Mouse (Mus musculus) liver, postnatal 0 days (tissue): ENCODE measurements at regions not wholly inside any gene's neighbourhood (a gene's known extent, or its start where the extent isn't known, plus 50 kb on each side); places are given as distances from the start of the nearest gene placed in this dataset.

ENCODE experiments used
- ATAC-seq: fragments of 200-750 bp; cut with Nextera tagmentation; 2 replicates; pipeline ENCODE4 v1.8.0; 2017; ENCODE audit warnings: mild to moderate bottlenecking, moderate library complexity
- DNase-seq: peaks from one replicate; pipeline ENCODE4 v3.0.0-alpha.2; 2016
- H3K27ac ChIP-seq: fragments of 300-500 bp; sonication (generic); 2 replicates; pipeline ENCODE4 v1.5.1; 2014; ENCODE audit warnings: antibody characterized with exemption, moderate library complexity, mild to moderate bottlenecking, low read depth
- H3K27me3 ChIP-seq: fragments of 300-500 bp; sonication (generic); 2 replicates; pipeline ENCODE4 v1.6.1; 2014; ENCODE audit warnings: low read length, control low read depth, mixed read lengths; ENCODE audit not compliant: insufficient read depth
- H3K36me3 ChIP-seq: fragments of 300-500 bp; sonication (generic); replicated peaks from 2 replicates; pipeline ENCODE4 v1.6.1; 2014; ENCODE audit warnings: mild to moderate bottlenecking, control low read depth, low read length, moderate library complexity, mixed read lengths; ENCODE audit not compliant: insufficient read depth
- H3K4me1 ChIP-seq: fragments of 300-500 bp; sonication (generic); 2 replicates; pipeline ENCODE4 v1.6.1; 2014; ENCODE audit warnings: antibody characterized with exemption, mild to moderate bottlenecking, control low read depth; ENCODE audit not compliant: insufficient read depth
- H3K4me2 ChIP-seq: fragments of 300-500 bp; sonication (generic); 2 replicates; pipeline ENCODE4 v1.6.1; 2014; ENCODE audit warnings: low read depth, mild to moderate bottlenecking, low read length, moderate library complexity, mixed read lengths
- H3K4me3 ChIP-seq: fragments of 300-500 bp; sonication (generic); 2 replicates; pipeline ENCODE4 v1.5.1; 2014; ENCODE audit warnings: low read depth, low read length
- H3K9ac ChIP-seq: fragments of 300-500 bp; sonication (generic); replicated peaks from 2 replicates; pipeline ENCODE4 v1.6.1; 2014; ENCODE audit warnings: mild to moderate bottlenecking, moderate library complexity
- H3K9me3 ChIP-seq: fragments of 300-500 bp; sonication (generic); 2 replicates; pipeline ENCODE4 v1.6.1; 2016; ENCODE audit warnings: mild to moderate bottlenecking, control low read depth, low read length, mixed read lengths
- CTCF ChIP-seq: sonication (generic); IDR thresholded peaks from 2 replicates; pipeline ENCODE4 v1.5.1; 2016; ENCODE audit warnings: antibody characterized with exemption, low read depth
- EP300 ChIP-seq: IDR thresholded peaks from 2 replicates; pipeline ENCODE4 v1.6.1; 2016; ENCODE audit warnings: antibody characterized with exemption, low read depth, mild to moderate bottlenecking
- WGBS: fragments of 180-500 bp; shearing (Covaris S2); extraction: QIAGEN DNeasy Blood & Tissue Kit; methylation state at CpG from one replicate; pipeline ENCODE4 v1.1.7; 2014; ENCODE audit not compliant: insufficient replicate concordance; 5-methylcytosine and 5-hydroxymethylcytosine counted together

GRCm38 (mm10) chr17:49250726-49251537 is 177.2 kb upstream of the Mocs1 start:
- DNase-seq (no peak), ATAC-seq (no peak)
- TF ChIP-seq EP300, result no peak
- peak; percentile 22; the same call in 1 of the 2 replicates for TF ChIP-seq CTCF
- no peak overlapping the region for H3K4me3 ChIP-seq
- H3K9me3 ChIP-seq, result no peaks in the 10 kb centered on the region
- H3K36me3 ChIP-seq, result no peaks in the 10 kb centered on the region
- H3K4me2 ChIP-seq, result no peak overlapping the region
- WGBS, result 63% methylated on average over 8 of the region's 8 CpGs
- no peaks in the 10 kb centered on the region for H3K27me3 ChIP-seq
- H3K27ac ChIP-seq, result no peak overlapping the region
- no peak overlapping the region for H3K9ac ChIP-seq
- no peaks in the 10 kb centered on the region for H3K4me1 ChIP-seq

DNA sequence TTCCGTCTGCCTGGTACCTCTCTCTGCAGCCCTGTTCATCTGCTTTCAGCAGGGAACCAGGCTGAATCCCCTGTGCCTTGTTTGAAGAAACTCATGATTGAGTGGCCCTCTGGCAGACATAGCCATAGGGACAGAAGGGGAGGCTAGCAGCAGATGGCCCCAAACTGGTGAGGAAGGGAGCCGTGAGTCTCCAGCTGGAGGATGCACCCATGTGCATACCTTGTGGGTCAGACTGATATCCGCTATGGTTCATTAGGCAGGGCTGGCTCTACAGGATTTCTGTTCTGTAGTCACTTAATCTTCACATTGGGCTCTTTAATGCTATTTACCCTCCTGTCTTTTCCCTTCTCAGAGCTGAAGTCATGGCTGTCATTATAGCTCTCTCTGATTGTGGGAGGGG is 175.9 kb upstream of the Mocs1 start:
- no peak for TF ChIP-seq CTCF
- TF ChIP-seq EP300, result no peak
- no peaks in the 10 kb centered on the region for H3K36me3 ChIP-seq
- H3K9me3 ChIP-seq, result no peaks in the 10 kb centered on the region
- ATAC-seq (no peak), DNase-seq (no peak)
- H3K4me3 ChIP-seq, result no peak overlapping the region
- H3K9ac ChIP-seq, result no peak overlapping the region
- H3K27me3 ChIP-seq, result no peaks in the 10 kb centered on the region
- H3K27ac ChIP-seq, result no peak overlapping the region
- H3K4me2 ChIP-seq, result no peak overlapping the region
- WGBS, result 84% methylated on average over 3 of the region's 3 CpGs
- H3K4me1 ChIP-seq, result no peaks in the 10 kb centered on the region

DNA sequence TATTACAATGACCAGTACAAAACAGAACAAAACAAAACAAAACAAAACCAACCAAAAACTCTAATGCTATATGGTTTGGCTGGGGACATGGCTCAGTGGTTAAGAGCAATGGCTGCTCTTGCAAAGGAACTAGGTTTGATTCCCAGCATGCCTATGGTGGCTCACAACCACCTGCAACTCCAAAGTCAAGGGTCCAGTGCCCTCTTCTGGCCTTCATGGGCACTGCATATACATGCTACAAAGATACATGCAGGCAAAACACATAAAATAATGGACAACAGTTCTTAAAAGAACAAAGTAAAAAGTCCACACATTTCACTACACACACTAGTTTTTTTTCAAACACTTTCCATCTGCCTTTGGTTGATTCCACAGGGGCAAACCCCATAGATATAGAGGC is 169.7 kb upstream of the Mocs1 start:
- no peaks in the 10 kb centered on the region for H3K4me1 ChIP-seq
- no peak overlapping the region for H3K4me2 ChIP-seq
- no peak for TF ChIP-seq EP300
- peak; percentile 30 for TF ChIP-seq CTCF
- H3K36me3 ChIP-seq, result no peaks in the 10 kb centered on the region
- H3K9me3 ChIP-seq, result no peaks in the 10 kb centered on the region
- no peaks in the 10 kb centered on the region for H3K27me3 ChIP-seq
- DNase-seq (no peak), ATAC-seq (no peak)
- H3K9ac ChIP-seq, result no peak overlapping the region
- H3K27ac ChIP-seq, result no peak overlapping the region
- H3K4me3 ChIP-seq, result no peak overlapping the region

DNA sequence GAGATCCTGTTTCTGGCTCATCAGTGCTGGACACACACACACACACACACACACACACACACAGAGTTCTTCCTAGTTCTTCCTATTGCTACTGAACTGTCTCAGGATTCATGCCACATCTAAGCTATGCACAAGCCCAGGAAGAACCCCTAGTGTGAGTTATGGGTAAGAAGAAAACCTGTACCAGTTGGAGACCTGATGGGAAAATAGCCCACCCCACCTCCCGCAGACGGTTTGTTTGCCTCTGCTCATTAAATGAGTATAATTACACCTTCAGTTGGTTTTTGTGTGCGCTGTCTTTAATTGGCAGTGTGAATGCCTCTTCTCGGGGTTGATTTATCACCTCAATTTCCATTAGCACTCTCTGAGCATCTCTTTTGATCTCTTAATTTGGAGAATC is 165.8 kb upstream of the Mocs1 start:
- Histone ChIP-seq H3K36me3 (no peaks in the 10 kb centered on the region), H3K27ac (no peak overlapping the region), H3K4me2 (no peak overlapping the region), H3K27me3 (no peaks in the 10 kb centered on the region), H3K4me3 (no peak overlapping the region), H3K4me1 (no peaks in the 10 kb centered on the region), H3K9me3 (no peaks in the 10 kb centered on the region), H3K9ac (no peak overlapping the region)
- TF ChIP-seq CTCF (no peak), EP300 (no peak)
- ATAC-seq (no peak), DNase-seq (no peak)
- 55% methylated on average over 4 of the region's 4 CpGs for WGBS

DNA sequence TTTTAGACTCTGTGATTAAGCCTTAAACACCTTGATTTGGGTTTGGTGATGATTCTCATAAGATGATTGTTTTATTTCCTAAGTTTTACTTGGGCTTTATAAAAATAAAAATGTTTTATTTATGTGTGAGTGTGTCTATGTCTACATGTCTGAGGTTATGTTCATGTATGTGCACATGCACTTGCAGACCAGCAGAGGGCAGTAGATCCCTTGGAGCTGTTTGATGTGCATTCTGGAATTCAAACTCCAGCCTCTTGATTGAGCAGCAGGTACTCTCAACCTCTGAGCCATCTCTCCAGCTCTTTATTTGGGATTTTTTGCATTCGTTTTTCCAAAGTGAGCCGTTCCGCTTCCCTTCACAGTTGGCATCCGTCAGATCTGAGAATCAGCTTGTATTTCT is 161.8 kb upstream of the Mocs1 start:
- ATAC-seq, result no peak
- Histone ChIP-seq H3K9me3 (no peaks in the 10 kb centered on the region), H3K27ac (no peak overlapping the region), H3K36me3 (no peaks in the 10 kb centered on the region), H3K27me3 (no peaks in the 10 kb centered on the region), H3K4me3 (no peak overlapping the region), H3K4me2 (no peak overlapping the region), H3K9ac (no peak overlapping the region), H3K4me1 (no peaks in the 10 kb centered on the region)
- DNase-seq, result no peak
- TF ChIP-seq EP300 (no peak), CTCF (peak; percentile 79)
- 81% methylated on average over 4 of the region's 4 CpGs for WGBS

GRCm38 (mm10) chr17:49269943-49270342 is 158.2 kb upstream of the Mocs1 start:
- H3K36me3 ChIP-seq, result no peaks in the 10 kb centered on the region
- H3K27ac ChIP-seq, result no peak overlapping the region
- WGBS, result 79% methylated on average over 7 of the region's 7 CpGs
- TF ChIP-seq EP300, result no peak
- TF ChIP-seq CTCF, result no peak
- no peaks in the 10 kb centered on the region for H3K4me1 ChIP-seq
- H3K4me3 ChIP-seq, result no peak overlapping the region
- no peak overlapping the region for H3K9ac ChIP-seq
- DNase-seq (no peak), ATAC-seq (no peak)
- H3K27me3 ChIP-seq, result no peaks in the 10 kb centered on the region
- H3K9me3 ChIP-seq, result no peaks in the 10 kb centered on the region
- no peak overlapping the region for H3K4me2 ChIP-seq
